Mouse (Mus musculus) olfactory bulb, adult 2 months (tissue): Measurements from ENCODE around the gene Hectd1.

ENCODE experiments used
- CTCF ChIP-seq: fragments of 200-500 bp; IDR thresholded peaks from 2 replicates; pipeline ENCODE4 v1.5.1; 2012; ENCODE audit warnings: low read depth, mild to moderate bottlenecking, low read length, moderate library complexity; ENCODE audit not compliant: insufficient read depth
- POLR2A ChIP-seq: fragments of 200-500 bp; IDR thresholded peaks from 2 replicates; pipeline ENCODE4 v1.6.1; 2012; ENCODE audit warnings: mild to moderate bottlenecking, low read depth, low read length, moderate library complexity; ENCODE audit not compliant: insufficient read depth

DNA sequence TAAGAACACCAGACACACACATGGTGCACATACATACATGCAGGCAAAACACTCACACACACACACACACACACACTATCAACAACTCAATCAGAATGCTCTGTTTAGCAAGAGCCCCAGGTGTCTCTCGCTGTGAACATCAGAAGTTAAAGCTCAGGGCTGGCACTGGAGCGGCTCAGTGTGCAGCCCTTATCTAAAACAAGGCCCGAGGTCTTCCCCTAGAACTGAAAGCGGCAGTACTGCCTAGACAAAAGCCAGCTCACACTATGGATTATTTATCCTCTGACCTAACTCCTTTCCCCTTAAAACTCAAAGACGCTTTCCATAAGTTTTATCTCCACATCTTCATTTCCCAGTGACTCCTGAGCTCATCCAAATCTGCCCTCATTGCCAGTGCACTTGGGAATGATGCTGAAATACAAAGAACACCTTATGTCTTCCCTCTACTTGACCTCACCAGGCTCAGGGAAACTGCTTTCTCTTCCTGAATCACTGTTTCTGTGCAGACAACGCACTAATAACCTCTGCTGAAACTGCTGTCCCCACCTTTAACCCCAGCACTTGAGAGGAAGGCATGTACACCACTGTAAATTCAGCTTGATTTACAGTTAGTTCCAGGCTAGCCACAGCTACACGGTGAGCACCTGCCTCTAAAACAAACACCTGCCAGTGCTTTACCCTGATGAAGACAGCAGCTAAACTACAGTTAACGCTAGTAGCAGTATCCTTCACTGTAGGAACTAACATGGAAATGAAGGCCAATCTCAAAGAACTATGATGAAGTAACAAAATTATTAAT is 11.3 kb downstream of the Hectd1 start:
- TF ChIP-seq POLR2A (no peak), CTCF (no peak)
